Comparison of ENCODE assay signal across 25 mouse cellular contexts in the genomic region with DNA sequence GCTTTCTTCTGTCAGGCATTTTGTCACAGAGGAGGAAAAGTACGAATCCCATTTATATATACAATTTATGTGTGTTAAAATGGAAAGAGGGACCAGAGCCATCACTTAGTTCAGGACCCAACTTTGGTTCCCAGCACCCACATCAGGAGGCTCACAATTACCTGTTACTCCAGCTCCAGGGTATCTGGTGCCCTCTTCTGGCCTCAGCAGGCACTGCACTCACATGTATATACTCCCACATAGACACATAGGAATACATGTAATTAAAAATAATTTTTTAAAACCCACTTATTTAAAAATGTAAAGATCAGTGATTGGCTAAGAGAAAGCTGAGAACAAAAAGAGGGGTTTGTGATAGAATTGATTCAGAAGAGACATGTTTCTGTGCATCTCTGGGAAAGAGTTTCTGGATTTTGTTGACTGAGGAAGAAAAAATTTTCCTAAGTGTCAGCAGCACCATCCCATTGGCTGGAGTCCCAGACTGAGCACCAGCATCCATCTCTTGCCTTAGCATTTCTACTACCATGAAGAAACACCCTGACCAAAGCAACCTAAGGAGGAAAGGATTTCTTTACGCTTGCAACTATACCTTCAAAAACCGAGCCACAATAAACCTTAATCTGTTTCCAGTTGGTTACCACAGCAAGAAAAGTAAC.
A peak's percentile ranks its signal among the peaks of the same experiment; 100 is the strongest.
DNase-seq lines count a peak whose midpoint lies in the region; ATAC-seq and TF ChIP-seq lines count a peak whose summit lies in the region.
"Had no signal": no experiment of that assay in that cellular context is flagged by ENCODE, and none has a peak within 500 bp of the region (broad histone marks: within the 10 kb centered on the region; RNA-seq: fewer than 3 reads in every experiment).

No protein-coding gene starts in this region.

- no peak for ATAC-seq in forebrain, postnatal 0 days
- ATAC-seq in forebrain, embryonic 16.5 days: no peak
- ATAC-seq in kidney, postnatal 0 days (replicated peaks; ENCODE audit: low FRiP score, low read depth): no peak
- ATAC-seq: activated CD4-positive, CD25-positive, alpha-beta regulatory T cell, adult 4 months; hindbrain, embryonic 16.5 days; midbrain, embryonic 13.5 days had no signal

- H3K9me3 ChIP-seq in forebrain, postnatal 0 days (ENCODE audit: low read length): no peaks in the 10 kb centered on the region
- H3K9me3 ChIP-seq in forebrain, embryonic 16.5 days (ENCODE audit: control insufficient read depth, low read length): no peaks in the 10 kb centered on the region
- no peaks in the 10 kb centered on the region for H3K9me3 ChIP-seq in kidney, postnatal 0 days (replicated peaks; ENCODE audit: low read length)
- H3K9me3 ChIP-seq: forebrain, embryonic 12.5 days; neural tube, embryonic 15.5 days had no signal

- DNase-seq in forebrain, postnatal 0 days: no peak
- DNase-seq in kidney, postnatal 0 days (ENCODE audit: low spot score): no peak
- DNase-seq in kidney, postnatal 25 days: no peak
- DNase-seq in testis, postnatal 14 days (ENCODE audit: low spot score): no peak
- DNase-seq in urinary bladder, postnatal 25 days (ENCODE audit: low spot score): no peak
- DNase-seq in frontal cortex, postnatal 25 days (ENCODE audit: low spot score in 2 of 2): no peak
- DNase-seq: adrenal gland, postnatal 10 days; cerebellum, adult 11 months; cerebellum, postnatal 14 days; kidney, adult 11 months; layer of hippocampus, adult 9-11 months; lung, postnatal 14 days; right cerebral cortex, postnatal 14 days; spleen, adult 18-20 months had no signal

- TF ChIP-seq CTCF in forebrain, postnatal 0 days (IDR thresholded peaks at IDR 0.05; ENCODE audit: low read depth): peak; percentile 14; the same call in 1 of the 2 replicates
- peak; percentile 30; the same call in 1 of the 2 replicates for TF ChIP-seq CTCF in kidney, postnatal 0 days (IDR thresholded peaks at IDR 0.05; ENCODE audit: low read depth)
- peak; percentile 41; the same call in 1 of the 2 replicates for TF ChIP-seq CTCF in testis, adult 2 months (IDR thresholded peaks at IDR 0.05; ENCODE audit: control insufficient read depth, insufficient read depth, insufficient replicate concordance, low read depth, low read length)

- no peaks in the 10 kb centered on the region for H3K36me3 ChIP-seq in forebrain, postnatal 0 days (ENCODE audit: insufficient read depth)
- H3K36me3 ChIP-seq in forebrain, embryonic 16.5 days (ENCODE audit: control insufficient read depth, insufficient read depth): no peaks in the 10 kb centered on the region
- no peaks in the 10 kb centered on the region for H3K36me3 ChIP-seq in kidney, postnatal 0 days (ENCODE audit: insufficient read depth, low read length)
- H3K36me3 ChIP-seq in testis, adult 2 months (ENCODE audit: control insufficient read depth, insufficient read depth, low read length): no peaks in the 10 kb centered on the region
- H3K36me3 ChIP-seq: forebrain, embryonic 12.5 days; liver, embryonic 15.5 days; midbrain, embryonic 13.5 days; neural tube, embryonic 15.5 days had no signal

- TF ChIP-seq POLR2A in testis, adult 2 months (IDR thresholded peaks at IDR 0.05; ENCODE audit: control insufficient read depth, low read depth, low read length): no peak

- H3K4me1 ChIP-seq in forebrain, postnatal 0 days (ENCODE audit: insufficient read depth): no peaks in the 10 kb centered on the region
- peaks cover 11% of the 10 kb centered on the region for H3K4me1 ChIP-seq in forebrain, embryonic 16.5 days (replicated peaks; ENCODE audit: control insufficient read depth, insufficient read depth, low read length)
- no peaks in the 10 kb centered on the region for H3K4me1 ChIP-seq in kidney, postnatal 0 days (replicated peaks; ENCODE audit: insufficient read depth, low read length)
- no peaks in the 10 kb centered on the region for H3K4me1 ChIP-seq in testis, adult 2 months (ENCODE audit: control insufficient read depth, insufficient read depth, low read length)
- H3K4me1 ChIP-seq: liver, embryonic 15.5 days had no signal

- no peak overlapping the region for H3K4me3 ChIP-seq in forebrain, postnatal 0 days (ENCODE audit: low read depth, low read length)
- H3K4me3 ChIP-seq in forebrain, embryonic 16.5 days (replicated peaks; ENCODE audit: low read length): no peak overlapping the region
- H3K4me3 ChIP-seq in kidney, postnatal 0 days (replicated peaks; ENCODE audit: low read depth, low read length): no peak overlapping the region
- H3K4me3 ChIP-seq in testis, adult 2 months (ENCODE audit: control insufficient read depth, low read depth, low read length): no peak overlapping the region
- H3K4me3 ChIP-seq: forebrain, embryonic 12.5 days; liver, embryonic 15.5 days; midbrain, embryonic 13.5 days; myocyte; neural tube, embryonic 15.5 days had no signal

- H3K27me3 ChIP-seq in forebrain, postnatal 0 days (ENCODE audit: insufficient read depth, low read length): no peaks in the 10 kb centered on the region
- no peaks in the 10 kb centered on the region for H3K27me3 ChIP-seq in forebrain, embryonic 16.5 days (replicated peaks; ENCODE audit: control insufficient read depth, insufficient read depth, low read length)
- H3K27me3 ChIP-seq in kidney, postnatal 0 days (ENCODE audit: insufficient read depth, low read length): no peaks in the 10 kb centered on the region
- H3K27me3 ChIP-seq in testis, adult 2 months (ENCODE audit: control insufficient read depth, insufficient read depth, low read length): no peaks in the 10 kb centered on the region
- H3K27me3 ChIP-seq: CH12.LX; forebrain, embryonic 12.5 days; liver, embryonic 15.5 days; midbrain, embryonic 13.5 days; neural tube, embryonic 15.5 days had no signal

- no peak overlapping the region for H3K27ac ChIP-seq in forebrain, postnatal 0 days (ENCODE audit: low read depth, low read length)
- no peak overlapping the region for H3K27ac ChIP-seq in forebrain, embryonic 16.5 days (ENCODE audit: low read length)
- H3K27ac ChIP-seq in kidney, postnatal 0 days: no peak overlapping the region
- H3K27ac ChIP-seq in testis, adult 2 months (ENCODE audit: control insufficient read depth, insufficient read depth, low read depth, low read length): no peak overlapping the region
- H3K27ac ChIP-seq: forebrain, embryonic 12.5 days; liver, embryonic 15.5 days; midbrain, embryonic 13.5 days; neural tube, embryonic 15.5 days had no signal

- H3K4me2 ChIP-seq in forebrain, postnatal 0 days (ENCODE audit: low read depth): no peak overlapping the region
- no peak overlapping the region for H3K4me2 ChIP-seq in forebrain, embryonic 16.5 days (ENCODE audit: low read length)
- H3K4me2 ChIP-seq in kidney, postnatal 0 days (ENCODE audit: low read length): no peak overlapping the region
- H3K4me2 ChIP-seq: forebrain, embryonic 12.5 days; heart, embryonic 11.5 days; liver, embryonic 15.5 days; midbrain, embryonic 13.5 days; neural tube, embryonic 15.5 days had no signal

- WGBS in forebrain, postnatal 0 days: 87% methylated on average over 3 of the region's 3 CpGs
- 77% methylated on average over 3 of the region's 3 CpGs for WGBS in forebrain, embryonic 16.5 days
- WGBS in kidney, postnatal 0 days: 70% methylated on average over 3 of the region's 3 CpGs

- H3K9ac ChIP-seq in forebrain, postnatal 0 days: no peak overlapping the region
- H3K9ac ChIP-seq in forebrain, embryonic 16.5 days (replicated peaks; ENCODE audit: low read depth, low read length): no peak overlapping the region
- H3K9ac ChIP-seq in kidney, postnatal 0 days (ENCODE audit: low read depth, low read length): no peak overlapping the region
- H3K9ac ChIP-seq: forebrain, embryonic 12.5 days; liver, embryonic 15.5 days; midbrain, embryonic 13.5 days; neural tube, embryonic 15.5 days had no signal
